In the genomic region with DNA sequence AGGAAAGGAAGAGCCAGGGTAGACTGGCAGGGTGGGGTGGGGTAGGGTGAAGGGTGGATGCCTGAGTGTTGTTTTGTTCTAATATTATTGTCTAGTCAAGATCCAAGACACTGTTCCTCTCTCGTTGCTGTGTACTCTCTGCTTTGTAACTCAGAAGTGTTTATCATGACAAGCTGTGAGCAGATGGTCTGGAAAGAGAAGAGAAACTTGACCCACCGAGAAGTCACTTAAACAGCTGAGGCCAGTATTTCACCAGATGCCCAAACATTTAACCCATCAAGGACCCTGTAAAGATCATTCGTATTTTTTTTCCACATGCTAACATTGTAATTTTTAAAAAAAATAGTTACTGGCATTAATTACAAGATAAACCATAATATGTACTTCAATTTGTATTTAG, we compare ENCODE assay signal across 22 mouse cellular contexts.
DNase-seq lines count a peak whose midpoint lies in the region; ATAC-seq lines count a peak whose summit lies in the region.
"Had no signal": no experiment of that assay in that cellular context is flagged by ENCODE, and none has a peak within 500 bp of the region (broad histone marks: within the 10 kb centered on the region; RNA-seq: fewer than 3 reads in every experiment).

No protein-coding gene starts in this region.

- H3K4me3 ChIP-seq in embryonic facial prominence, embryonic 14.5 days (ENCODE audit: low read depth, low read length): no peak overlapping the region
- no peak overlapping the region for H3K4me3 ChIP-seq in embryonic facial prominence, embryonic 10.5 days
- H3K4me3 ChIP-seq in kidney, embryonic 14.5 days (ENCODE audit: low read length): no peak overlapping the region
- H3K4me3 ChIP-seq: embryonic facial prominence, embryonic 13.5 days; forebrain, embryonic 13.5 days; liver, embryonic 15.5 days; neural tube, embryonic 15.5 days had no signal

- no peak overlapping the region for H3K9ac ChIP-seq in embryonic facial prominence, embryonic 14.5 days (ENCODE audit: low read depth, low read length)
- no peak overlapping the region for H3K9ac ChIP-seq in kidney, embryonic 14.5 days (ENCODE audit: low read depth, low read length)
- H3K9ac ChIP-seq: embryonic facial prominence, embryonic 13.5 days; forebrain, embryonic 13.5 days; liver, embryonic 15.5 days; neural tube, embryonic 15.5 days had no signal

- H3K27ac ChIP-seq in embryonic facial prominence, embryonic 14.5 days (replicated peaks; ENCODE audit: low read depth, low read length): no peak overlapping the region
- no peak overlapping the region for H3K27ac ChIP-seq in embryonic facial prominence, embryonic 10.5 days (replicated peaks)
- H3K27ac ChIP-seq in kidney, embryonic 14.5 days (ENCODE audit: low read depth, low read length): no peak overlapping the region
- H3K27ac ChIP-seq: embryonic facial prominence, embryonic 13.5 days; forebrain, embryonic 13.5 days; liver, embryonic 15.5 days; neural tube, embryonic 15.5 days had no signal

- H3K4me2 ChIP-seq in embryonic facial prominence, embryonic 14.5 days (ENCODE audit: low read depth, low read length): no peak overlapping the region
- no peak overlapping the region for H3K4me2 ChIP-seq in kidney, embryonic 14.5 days (replicated peaks; ENCODE audit: low read depth, low read length)
- H3K4me2 ChIP-seq: embryonic facial prominence, embryonic 13.5 days; forebrain, embryonic 13.5 days; heart, embryonic 11.5 days; liver, embryonic 15.5 days; neural tube, embryonic 15.5 days had no signal

- no peaks in the 10 kb centered on the region for H3K36me3 ChIP-seq in embryonic facial prominence, embryonic 14.5 days (ENCODE audit: control insufficient read depth, insufficient read depth, low read length)
- no peaks in the 10 kb centered on the region for H3K36me3 ChIP-seq in embryonic facial prominence, embryonic 10.5 days (replicated peaks)
- H3K36me3 ChIP-seq in kidney, embryonic 14.5 days (ENCODE audit: control insufficient read depth, insufficient read depth, low read length): no peaks in the 10 kb centered on the region
- H3K36me3 ChIP-seq: embryonic facial prominence, embryonic 13.5 days; liver, embryonic 15.5 days; neural tube, embryonic 15.5 days had no signal

- 38% methylated on average over 3 of the region's 3 CpGs for WGBS in embryonic facial prominence, embryonic 14.5 days
- 63% methylated on average over 3 of the region's 3 CpGs for WGBS in embryonic facial prominence, embryonic 10.5 days
- 21% methylated on average over 3 of the region's 3 CpGs for WGBS in kidney, embryonic 14.5 days

- H3K27me3 ChIP-seq in embryonic facial prominence, embryonic 14.5 days (replicated peaks; ENCODE audit: control insufficient read depth, insufficient read depth, low read length): no peaks in the 10 kb centered on the region
- no peaks in the 10 kb centered on the region for H3K27me3 ChIP-seq in embryonic facial prominence, embryonic 10.5 days (replicated peaks; ENCODE audit: low read depth, poor library complexity, severe bottlenecking)
- H3K27me3 ChIP-seq in kidney, embryonic 14.5 days (ENCODE audit: control insufficient read depth, insufficient read depth, low read length): no peaks in the 10 kb centered on the region
- H3K27me3 ChIP-seq: embryonic facial prominence, embryonic 13.5 days; forebrain, embryonic 13.5 days; liver, embryonic 15.5 days; neural tube, embryonic 15.5 days had no signal

- peak; percentile 30 for DNase-seq in embryonic facial prominence, embryonic 14.5 days (ENCODE audit: low spot score)
- no peak for DNase-seq in embryonic facial prominence, embryonic 10.5 days (ENCODE audit: low spot score)
- no peak for DNase-seq in kidney, postnatal 36 days
- DNase-seq in A20 (ENCODE audit: low read depth, low spot score): peak; percentile 51
- peak; percentile 19 for DNase-seq in mesoderm, embryonic 11.5 days (ENCODE audit: low read depth, low spot score)
- DNase-seq in lung, adult 18-20 months: no peak
- DNase-seq: adrenal gland, postnatal 10 days; B cell, adult 2 months; cerebellum, adult 2 months; cerebellum, postnatal 36 days; heart, adult 11 months; kidney, adult 2 months; layer of hippocampus, adult 9-11 months; liver; lung, postnatal 4 days had no signal

- no peaks in the 10 kb centered on the region for H3K9me3 ChIP-seq in embryonic facial prominence, embryonic 14.5 days (ENCODE audit: control insufficient read depth, low read length)
- no peaks in the 10 kb centered on the region for H3K9me3 ChIP-seq in embryonic facial prominence, embryonic 10.5 days
- no peaks in the 10 kb centered on the region for H3K9me3 ChIP-seq in kidney, embryonic 14.5 days (ENCODE audit: control insufficient read depth, low read length)
- H3K9me3 ChIP-seq: embryonic facial prominence, embryonic 13.5 days; forebrain, embryonic 13.5 days; liver, embryonic 15.5 days; neural tube, embryonic 15.5 days had no signal

- no peak for ATAC-seq in embryonic facial prominence, embryonic 14.5 days (ENCODE audit: low read depth)
- ATAC-seq in kidney, embryonic 14.5 days (ENCODE audit: low FRiP score, low TSS enrichment): peak; percentile 57; the same call in 1 of the 2 replicates
- ATAC-seq: forebrain, embryonic 13.5 days; midbrain, embryonic 16.5 days had no signal

- H3K4me1 ChIP-seq in embryonic facial prominence, embryonic 14.5 days (ENCODE audit: control insufficient read depth, insufficient read depth, low read length): no peaks in the 10 kb centered on the region
- H3K4me1 ChIP-seq in embryonic facial prominence, embryonic 10.5 days: no peaks in the 10 kb centered on the region
- H3K4me1 ChIP-seq in kidney, embryonic 14.5 days (ENCODE audit: control insufficient read depth, insufficient read depth, low read length): no peaks in the 10 kb centered on the region
- H3K4me1 ChIP-seq: embryonic facial prominence, embryonic 13.5 days; forebrain, embryonic 13.5 days; liver, embryonic 15.5 days; neural tube, embryonic 15.5 days had no signal

Comparison
In these comparisons a context has a peak if more than half of its experiments do, and no peak if none do; other contexts are left out.
1. DNase-seq: peak in embryonic facial prominence, embryonic 14.5 days (single experiment), A20 (single experiment) and mesoderm, embryonic 11.5 days (single experiment); none in embryonic facial prominence, embryonic 10.5 days (single experiment), kidney, postnatal 36 days (0 of 2) and lung, adult 18-20 months (0 of 2).